Mouse (Mus musculus) thymus, adult 2 months (tissue): ENCODE results near the gene Kcnj11. TPM values are rescaled to one million over a fixed set of nuclear protein-coding genes. Genes with fewer than 3 reads are reported as not detected.
A peak's percentile ranks its signal among the peaks of the same experiment; 100 is the strongest.

Experiments used
- DNase-seq: peaks from one replicate; pipeline ENCODE4 v3.0.0; 2021
- H3K27ac ChIP-seq: fragments of 200-500 bp; 2 replicates; pipeline ENCODE4 v1.5.1; 2012; ENCODE audit warnings: low read length, control low read depth; ENCODE audit not compliant: control insufficient read depth, insufficient read depth
- H3K27me3 ChIP-seq: fragments of 200-500 bp; 2 replicates; pipeline ENCODE4 v1.6.1; 2012; ENCODE audit warnings: mild to moderate bottlenecking, low read length, moderate library complexity, mixed read lengths; ENCODE audit not compliant: control insufficient read depth, insufficient read depth
- H3K36me3 ChIP-seq: fragments of 200-500 bp; 2 replicates; pipeline ENCODE4 v1.6.1; 2012; ENCODE audit warnings: mild to moderate bottlenecking, low read length, moderate library complexity; ENCODE audit not compliant: control insufficient read depth, insufficient read depth
- H3K4me1 ChIP-seq: fragments of 200-500 bp; replicated peaks from 2 replicates; pipeline ENCODE4 v1.6.1; 2012; ENCODE audit warnings: low read length; ENCODE audit not compliant: control insufficient read depth, insufficient read depth
- H3K4me3 ChIP-seq: fragments of 200-500 bp; 2 replicates; pipeline ENCODE4 v1.5.1; 2012; ENCODE audit warnings: mild to moderate bottlenecking, low read length, control low read depth, moderate library complexity; ENCODE audit not compliant: control insufficient read depth, insufficient read depth
- CTCF ChIP-seq: fragments of 200-500 bp; IDR thresholded peaks from 2 replicates; pipeline ENCODE4 v1.5.1; 2012; ENCODE audit warnings: mild to moderate bottlenecking, control low read depth, low read length, moderate library complexity, borderline replicate concordance; ENCODE audit not compliant: control insufficient read depth, poor library complexity, insufficient read depth; ENCODE audit errors: extremely low read depth
- POLR2A ChIP-seq: fragments of 200-500 bp; IDR thresholded peaks from 2 replicates; pipeline ENCODE4 v1.6.1; 2012; ENCODE audit warnings: mild to moderate bottlenecking, low read length, control low read depth, moderate library complexity; ENCODE audit not compliant: control insufficient read depth, poor library complexity, insufficient read depth; ENCODE audit errors: extremely low read depth
- WGBS: fragments of 180-500 bp; shearing (Covaris S2); methylation state at CpG from one replicate; pipeline ENCODE4 v1.1.7; 2018; 5-methylcytosine and 5-hydroxymethylcytosine counted together
- polyA plus RNA-seq: library from polyadenylated mRNA; depleted of rRNA; stranded (reverse); fragments of >200 nt; gene quantifications from 2 replicates; pipeline ENCODE4 v1.2.3, GENCODE M21; 2012

Kcnj11 gene
- polyA plus RNA-seq, 1 experiment: 12.6 TPM

DNA sequence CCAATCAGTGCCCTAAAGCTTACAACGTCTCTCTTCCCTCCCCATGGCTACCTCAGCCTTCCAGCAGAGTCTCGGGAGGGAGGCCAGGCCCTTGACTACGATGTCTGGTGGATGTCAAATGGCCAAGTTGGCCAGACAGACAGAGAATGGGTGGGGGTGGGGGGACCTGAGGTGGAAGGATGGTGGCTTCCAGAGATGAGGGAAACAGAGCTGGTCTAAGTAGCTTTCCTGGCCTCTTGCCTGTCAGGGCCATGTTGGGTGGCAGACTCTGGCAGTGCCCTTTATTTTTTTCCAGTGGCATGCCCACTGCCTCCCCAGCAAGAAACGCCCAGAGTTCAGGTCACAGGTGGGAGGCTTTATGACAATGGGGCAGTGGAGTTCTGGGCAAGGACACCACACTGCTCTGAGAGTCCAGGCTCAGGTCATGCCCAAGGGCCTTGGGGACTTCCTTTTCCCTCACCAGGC is 3.2 kb downstream of the Kcnj11 start:
- no peaks in the 10 kb centered on the region; the same call in 1 of the 2 replicates for H3K27me3 ChIP-seq
- H3K36me3 ChIP-seq: no peaks in the 10 kb centered on the region
- no peak for DNase-seq
- no peak overlapping the region for H3K27ac ChIP-seq
- no peak overlapping the region for H3K4me3 ChIP-seq
- no peaks in the 10 kb centered on the region for H3K4me1 ChIP-seq
- 93% methylated on average over 4 of the region's 4 CpGs for WGBS
- TF ChIP-seq POLR2A (no peak), CTCF (no peak)

DNA sequence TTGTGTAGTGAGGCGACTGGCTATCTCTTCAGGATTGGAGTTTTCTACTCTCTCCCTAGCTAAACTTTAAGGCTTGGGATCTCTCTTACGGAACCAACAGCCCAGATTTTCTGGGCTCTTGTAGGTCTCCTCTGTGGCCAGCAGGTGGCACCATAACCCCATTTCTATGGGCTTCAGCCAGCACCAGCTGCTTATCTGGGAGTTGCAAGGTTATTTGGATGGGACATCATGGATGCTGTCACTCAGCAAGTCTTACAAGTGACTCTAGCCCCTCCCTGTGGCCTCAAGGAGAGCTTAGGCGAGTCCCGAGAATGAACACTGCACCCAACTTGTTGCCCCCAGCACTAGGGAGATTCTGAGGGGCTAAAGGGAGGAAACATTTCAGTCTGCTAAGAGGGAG is 4.4 kb downstream of the Kcnj11 start:
- Histone ChIP-seq H3K36me3 (no peaks in the 10 kb centered on the region), H3K27ac (no peak overlapping the region), H3K4me3 (no peak overlapping the region), H3K4me1 (no peaks in the 10 kb centered on the region), H3K27me3 (no peaks in the 10 kb centered on the region; the same call in 1 of the 2 replicates)
- TF ChIP-seq CTCF (peak; percentile 60; the same call in 1 of the 2 replicates), POLR2A (no peak)
- DNase-seq: peak; percentile 43
- WGBS: 4% methylated on average over 4 of the region's 4 CpGs

- Histone ChIP-seq H3K36me3 (no peaks in the 10 kb centered on the region), H3K27me3 (no peaks in the 10 kb centered on the region), H3K4me1 (no peaks in the 10 kb centered on the region), H3K27ac (no peak overlapping the region), H3K4me3 (no peak overlapping the region)
- 84% methylated on average over 8 of the region's 8 CpGs for WGBS
- TF ChIP-seq POLR2A: no peak
- no peak for TF ChIP-seq CTCF
- no peak for DNase-seq
Observed at GRCm38 (mm10) chr7:46092803-46093202, 7.8 kb downstream of the Kcnj11 start.

- H3K27ac ChIP-seq: no peak overlapping the region
- H3K36me3 ChIP-seq: peaks cover 11% of the 10 kb centered on the region
- no peaks in the 10 kb centered on the region for H3K27me3 ChIP-seq
- no peaks in the 10 kb centered on the region for H3K4me1 ChIP-seq
- H3K4me3 ChIP-seq: no peak overlapping the region
- TF ChIP-seq POLR2A (no peak), CTCF (no peak)
- DNase-seq: no peak
- 13% methylated on average over 6 of the region's 6 CpGs for WGBS
Observed at GRCm38 (mm10) chr7:46088241-46088640, 12.3 kb downstream of the Kcnj11 start.

DNA sequence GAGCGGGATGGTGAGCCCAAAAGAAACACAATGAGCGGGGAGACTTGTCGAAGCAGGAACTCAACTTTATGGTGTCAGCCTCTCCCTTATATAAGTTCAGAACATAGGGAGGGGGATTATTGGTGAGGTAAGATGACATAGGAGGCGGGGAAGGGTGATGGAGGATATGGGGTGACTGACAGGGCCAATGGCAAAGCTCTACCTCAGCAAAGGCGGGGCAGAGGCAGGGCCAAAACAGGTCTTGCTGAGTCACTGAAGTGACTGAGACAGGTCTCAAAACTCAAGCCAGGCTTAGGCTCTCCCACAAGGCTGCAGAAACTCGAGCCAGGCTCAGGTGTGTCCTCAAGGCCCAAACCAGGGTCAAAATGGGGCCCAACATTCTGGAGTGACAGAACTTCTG is 14.2 kb downstream of the Kcnj11 start:
- WGBS: 90% methylated on average over 6 of the region's 6 CpGs

GRCm38 (mm10) chr7:46084839-46085513 is 15.6 kb downstream of the Kcnj11 start:
- H3K27me3 ChIP-seq: no peaks in the 10 kb centered on the region
- DNase-seq: no peak
- H3K4me1 ChIP-seq: no peaks in the 10 kb centered on the region
- peaks cover 37% of the 10 kb centered on the region for H3K36me3 ChIP-seq
- 83% methylated on average over 16 of the region's 16 CpGs for WGBS
- H3K27ac ChIP-seq: no peak overlapping the region
- TF ChIP-seq POLR2A (no peak), CTCF (no peak)
- no peak overlapping the region for H3K4me3 ChIP-seq

More for the DNA sequence above, 14.2 kb downstream of the Kcnj11 start:
- TF ChIP-seq CTCF: no peak
- H3K4me1 ChIP-seq: no peaks in the 10 kb centered on the region
- peaks cover 27% of the 10 kb centered on the region for H3K36me3 ChIP-seq
- no peaks in the 10 kb centered on the region for H3K27me3 ChIP-seq
- no peak for DNase-seq
- no peak overlapping the region for H3K4me3 ChIP-seq
- no peak overlapping the region for H3K27ac ChIP-seq
